Mouse (Mus musculus) myocyte (in vitro differentiated cells): Measurements from ENCODE around the gene Dtnb. TPM values are rescaled to one million over a fixed set of nuclear protein-coding genes. Genes with fewer than 3 reads are reported as not detected.

Source experiments
- H3K27me3 ChIP-seq: one replicate; pipeline ENCODE4 v1.6.1; 2011; ENCODE audit not compliant: control insufficient read depth, insufficient read depth, insufficient read length
- H3K36me3 ChIP-seq: one replicate; pipeline ENCODE4 v1.6.1; 2011; ENCODE audit not compliant: control insufficient read depth, insufficient read depth
- H3K4me2 ChIP-seq: one replicate; pipeline ENCODE4 v1.6.1; 2011; ENCODE audit warnings: low read depth, control low read depth
- H3K4me3 ChIP-seq: one replicate; pipeline ENCODE4 v1.5.1; 2011; ENCODE audit warnings: mild to moderate bottlenecking, control low read depth, moderate library complexity
- H3K79me2 ChIP-seq: one replicate; pipeline ENCODE4 v1.6.1; 2011; ENCODE audit not compliant: control insufficient read depth, insufficient read depth
- H3ac ChIP-seq: one replicate; pipeline ENCODE4 v1.6.1; 2011; ENCODE audit not compliant: control insufficient read depth, insufficient read length
- CEBPB ChIP-seq: IDR thresholded peaks from 2 replicates; pipeline ENCODE4 v1.6.1; 2011; ENCODE audit warnings: mild to moderate bottlenecking, moderate library complexity; ENCODE audit not compliant: poor library complexity, insufficient read depth, severe bottlenecking
- E2F4 ChIP-seq: IDR thresholded peaks from one replicate; pipeline ENCODE4 v1.6.1; 2011; ENCODE audit warnings: mild to moderate bottlenecking, control low read depth, moderate library complexity; ENCODE audit not compliant: insufficient read depth
- MAX ChIP-seq: IDR thresholded peaks from one replicate; pipeline ENCODE4 v1.6.1; 2011; ENCODE audit warnings: low read depth, mild to moderate bottlenecking, control low read depth
- MYOD1 ChIP-seq, 3 experiments: IDR thresholded peaks; one replicate each; pipeline ENCODE4 v1.6.1; 2011; ENCODE audit warnings: control low read depth in 2 of 3, low read depth in 2 of 3, mild to moderate bottlenecking in 2 of 3, moderate library complexity in 1 of 3; ENCODE audit not compliant: insufficient read length in 2 of 3, control insufficient read depth in 1 of 3
- MYOG ChIP-seq, 3 experiments: IDR thresholded peaks; one replicate each; pipeline ENCODE4 v1.6.1; 2011; ENCODE audit warnings: control low read depth in 2 of 3, low read depth in 2 of 3, mild to moderate bottlenecking in 2 of 3; ENCODE audit not compliant: insufficient read length in 2 of 3, control insufficient read depth in 1 of 3, insufficient read depth in 1 of 3
- POLR2A ChIP-seq: IDR thresholded peaks from one replicate; pipeline ENCODE4 v1.6.1; 2011; ENCODE audit warnings: low read depth, mild to moderate bottlenecking, control low read depth, moderate library complexity; ENCODE audit not compliant: insufficient read length
- POLR2AphosphoS2 ChIP-seq: IDR thresholded peaks from one replicate; pipeline ENCODE4 v1.6.1; 2011; ENCODE audit warnings: low read depth, control low read depth; ENCODE audit not compliant: insufficient read length
- REST ChIP-seq: IDR thresholded peaks from one replicate; pipeline ENCODE4 v1.6.1; 2011; ENCODE audit warnings: mild to moderate bottlenecking, control low read depth, moderate library complexity; ENCODE audit not compliant: insufficient read depth, insufficient read length
- SRF ChIP-seq: IDR thresholded peaks from one replicate; pipeline ENCODE4 v1.6.1; 2011; ENCODE audit warnings: low read depth; ENCODE audit not compliant: control insufficient read depth, insufficient read length
- TCF12 ChIP-seq: IDR thresholded peaks from one replicate; pipeline ENCODE4 v1.6.1; 2011; ENCODE audit warnings: mild to moderate bottlenecking, control low read depth; ENCODE audit not compliant: poor library complexity, insufficient read depth, severe bottlenecking
- TCF3 ChIP-seq: IDR thresholded peaks from one replicate; pipeline ENCODE4 v1.6.1; 2011; ENCODE audit warnings: low read depth, control low read depth; ENCODE audit not compliant: insufficient read length
- USF1 ChIP-seq: IDR thresholded peaks from one replicate; pipeline ENCODE4 v1.6.1; 2011; ENCODE audit warnings: low read depth, mild to moderate bottlenecking, control low read depth, moderate library complexity
- polyA plus RNA-seq: library from polyadenylated mRNA; unstranded; fragments of >200 nt; fragmentation: generic; extraction: Trizol; gene quantifications from one replicate; pipeline ENCODE4 v1.2.1, GENCODE M21; 2012; ENCODE audit warnings: missing spikeins

Gene Dtnb
- polyA plus RNA-seq, 1 experiment = 5.5 TPM

DNA sequence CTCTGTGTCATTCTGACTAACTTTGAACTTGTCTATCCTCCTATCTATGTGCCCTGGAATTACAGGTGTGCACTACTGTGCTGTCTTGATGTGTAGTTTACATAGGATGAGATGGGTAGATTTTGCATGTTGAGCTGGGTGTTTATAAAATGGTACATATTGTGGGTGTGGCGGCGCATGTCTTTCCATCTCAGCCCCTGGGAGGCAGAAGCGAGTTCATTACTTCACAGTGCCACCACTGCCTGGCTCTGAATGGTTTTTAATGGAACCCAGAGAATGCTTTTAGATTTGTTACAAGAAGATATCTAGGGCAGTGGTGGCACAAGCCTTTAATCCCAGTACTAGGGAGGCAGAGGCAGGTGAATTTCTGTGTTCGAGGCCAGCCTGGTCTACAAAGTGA lies 2.5 kb downstream of the Dtnb start:
- Histone ChIP-seq H3K36me3 (no peaks in the 10 kb centered on the region), H3K27me3 (no peaks in the 10 kb centered on the region), H3K4me2 (no peak overlapping the region), H3ac (no peak overlapping the region), H3K79me2 (no peaks in the 10 kb centered on the region), H3K4me3 (no peak overlapping the region)
- TF ChIP-seq USF1 (no peak), MAX (no peak), TCF3 (no peak), CEBPB (no peak)

DNA sequence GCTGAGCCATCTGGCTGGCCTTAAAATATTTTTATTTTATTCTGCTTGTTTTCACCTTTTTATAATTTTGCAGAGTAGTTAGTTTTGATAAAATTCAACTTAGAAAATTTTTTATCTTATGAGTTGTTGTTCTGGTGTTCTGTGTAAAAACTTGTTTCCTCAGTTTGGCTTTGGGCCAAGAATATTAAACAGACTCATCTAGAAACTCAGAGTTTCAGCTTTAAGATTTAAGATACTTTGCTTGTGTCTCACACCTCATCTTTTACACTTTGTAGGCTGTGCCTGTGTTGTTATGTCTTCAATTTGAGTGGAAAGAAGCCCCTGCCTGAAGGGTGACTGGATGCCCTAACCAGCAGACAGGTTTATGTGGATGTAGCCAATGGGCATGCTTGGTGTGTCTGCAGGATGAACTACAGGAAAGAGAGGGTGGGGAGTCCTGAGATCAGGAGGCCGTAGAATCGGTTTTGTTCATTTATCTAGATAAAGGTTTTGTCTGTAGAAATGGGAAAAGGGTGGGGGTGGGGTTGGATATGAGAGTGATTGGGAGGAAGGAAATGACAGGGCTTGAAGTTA lies 7.9 kb downstream of the Dtnb start:
- no peaks in the 10 kb centered on the region for H3K27me3 ChIP-seq
- H3K4me2 ChIP-seq = no peak overlapping the region
- TF ChIP-seq CEBPB = no peak
- no peak for TF ChIP-seq MYOD1 (IDR thresholded peaks at IDR 0.05; ENCODE audit: control insufficient read depth in 1 of 3, insufficient read length in 2 of 3, low read depth in 2 of 3)
- no peak for TF ChIP-seq POLR2A
- no peak for TF ChIP-seq TCF12
- TF ChIP-seq MYOG (IDR thresholded peaks at IDR 0.05; ENCODE audit: control insufficient read depth in 1 of 3, insufficient read depth in 1 of 3, insufficient read length in 2 of 3, low read depth in 2 of 3) = no peak
- no peak for TF ChIP-seq SRF
- TF ChIP-seq REST = no peak
- TF ChIP-seq MAX = no peak
- TF ChIP-seq TCF3 = no peak
- no peak for TF ChIP-seq E2F4
- H3K36me3 ChIP-seq = no peaks in the 10 kb centered on the region
- no peaks in the 10 kb centered on the region for H3K79me2 ChIP-seq
- H3ac ChIP-seq = no peak overlapping the region
- no peak overlapping the region for H3K4me3 ChIP-seq

DNA sequence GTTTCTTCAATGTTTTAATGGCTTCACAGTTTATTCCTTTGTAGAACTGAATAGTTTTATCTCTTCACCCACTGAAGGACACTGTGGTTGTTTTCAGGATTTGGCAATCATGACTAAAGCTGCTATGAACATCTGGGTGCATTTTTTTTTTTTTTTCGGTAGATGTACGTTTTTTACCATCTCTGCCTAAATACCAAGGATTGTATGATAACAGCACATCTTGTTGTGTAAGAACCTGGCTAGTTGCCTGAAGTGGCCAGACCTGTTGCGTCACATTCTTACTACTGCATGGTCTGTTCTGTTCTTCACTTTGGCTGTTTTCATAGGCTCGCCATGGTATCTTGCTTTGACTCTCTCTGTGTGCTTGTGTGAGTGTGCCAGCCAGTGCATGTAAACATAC lies 10.4 kb downstream of the Dtnb start:
- TF ChIP-seq CEBPB = peak; percentile 69
- TF ChIP-seq MYOG (IDR thresholded peaks at IDR 0.05; ENCODE audit: control insufficient read depth in 1 of 3, insufficient read depth in 1 of 3, insufficient read length in 2 of 3, low read depth in 2 of 3) = no peak
- TF ChIP-seq MAX = no peak
- no peak for TF ChIP-seq E2F4
- no peak for TF ChIP-seq POLR2AphosphoS2
- TF ChIP-seq SRF = no peak
- no peak for TF ChIP-seq TCF12
- Histone ChIP-seq H3K36me3 (no peaks in the 10 kb centered on the region), H3K4me2 (no peak overlapping the region), H3ac (no peak overlapping the region), H3K27me3 (no peaks in the 10 kb centered on the region), H3K79me2 (no peaks in the 10 kb centered on the region), H3K4me3 (no peak overlapping the region)

DNA sequence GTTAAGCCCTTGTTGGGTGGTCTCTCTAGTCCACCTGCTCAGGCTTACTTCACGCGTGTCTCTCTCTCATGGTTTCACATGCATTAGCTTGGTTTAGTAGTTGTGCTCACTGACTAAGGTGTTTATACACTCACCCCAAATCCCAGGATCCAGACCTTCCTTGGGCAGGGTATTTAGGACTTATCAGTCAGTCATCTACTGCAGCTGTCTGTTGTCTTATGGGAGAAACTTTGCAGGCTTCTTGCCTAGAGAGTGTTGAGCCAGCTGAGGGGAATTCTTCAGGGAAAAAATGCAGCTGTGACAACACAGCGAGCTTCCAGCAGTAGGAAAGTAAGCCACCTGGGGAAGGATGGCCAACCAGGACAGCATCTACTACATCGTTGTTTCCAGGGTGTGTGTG lies 13.3 kb downstream of the Dtnb start:
- TF ChIP-seq POLR2A (no peak), CEBPB (no peak)
- Histone ChIP-seq H3K4me3 (no peak overlapping the region), H3K79me2 (no peaks in the 10 kb centered on the region), H3ac (no peak overlapping the region), H3K4me2 (no peak overlapping the region), H3K27me3 (no peaks in the 10 kb centered on the region), H3K36me3 (no peaks in the 10 kb centered on the region)

DNA sequence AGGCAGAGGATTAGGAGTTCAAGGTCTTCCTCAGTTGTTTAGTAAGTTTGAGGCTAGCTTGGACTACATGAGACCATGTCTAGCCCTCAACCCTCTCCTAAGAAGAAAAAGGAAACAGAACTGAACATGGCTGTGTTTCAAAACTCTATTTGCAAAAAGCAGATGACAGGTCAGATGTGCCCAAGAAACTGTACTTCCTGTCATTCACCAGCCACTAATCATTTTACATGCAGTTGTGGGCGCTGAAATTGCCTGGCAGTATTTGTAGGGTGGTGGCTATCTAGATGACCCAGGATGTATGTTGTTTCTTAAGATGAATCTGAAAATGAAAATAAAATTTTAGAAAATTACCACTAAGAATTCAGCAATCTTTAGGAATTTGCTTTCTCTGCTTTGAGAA lies 14.8 kb downstream of the Dtnb start:
- Histone ChIP-seq H3K4me2 (no peak overlapping the region), H3K4me3 (no peak overlapping the region), H3ac (no peak overlapping the region), H3K27me3 (no peaks in the 10 kb centered on the region), H3K79me2 (no peaks in the 10 kb centered on the region), H3K36me3 (no peaks in the 10 kb centered on the region)
- no peak for TF ChIP-seq REST
- TF ChIP-seq MYOD1 (IDR thresholded peaks at IDR 0.05; ENCODE audit: control insufficient read depth in 1 of 3, insufficient read length in 2 of 3, low read depth in 2 of 3) = no peak
- no peak for TF ChIP-seq USF1
- no peak for TF ChIP-seq POLR2AphosphoS2
- TF ChIP-seq TCF3 = no peak
- no peak for TF ChIP-seq MAX

DNA sequence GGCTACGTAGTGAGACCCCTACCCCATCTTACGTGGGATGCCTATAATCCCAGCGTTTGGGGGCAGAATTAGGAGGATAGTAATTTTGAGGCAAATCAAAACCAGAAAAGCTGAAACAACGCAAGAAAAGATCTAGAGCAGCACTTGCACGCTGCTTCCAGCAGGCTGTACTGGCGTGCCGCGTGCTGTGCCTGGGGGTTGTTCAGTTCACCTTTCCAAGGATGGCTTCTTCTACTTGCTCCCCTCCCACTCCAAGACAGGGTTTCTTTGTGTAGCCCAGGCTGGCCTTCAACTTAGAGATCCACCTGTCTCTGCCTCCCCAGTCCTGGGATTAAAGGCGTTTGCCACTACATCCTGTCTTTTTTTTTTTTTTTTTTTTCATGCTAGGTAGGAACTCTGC lies 17.9 kb downstream of the Dtnb start:
- no peaks in the 10 kb centered on the region for H3K79me2 ChIP-seq
- H3K4me2 ChIP-seq = no peak overlapping the region
- no peak overlapping the region for H3ac ChIP-seq
- no peaks in the 10 kb centered on the region for H3K27me3 ChIP-seq
- no peak overlapping the region for H3K4me3 ChIP-seq
- TF ChIP-seq E2F4 (no peak), USF1 (no peak), POLR2A (no peak), POLR2AphosphoS2 (no peak), MYOD1 (IDR thresholded peaks at IDR 0.05; ENCODE audit: control insufficient read depth in 1 of 3, insufficient read length in 2 of 3, low read depth in 2 of 3) (no peak), TCF12 (no peak), MYOG (IDR thresholded peaks at IDR 0.05; ENCODE audit: control insufficient read depth in 1 of 3, insufficient read depth in 1 of 3, insufficient read length in 2 of 3, low read depth in 2 of 3) (no peak), REST (no peak), CEBPB (no peak), MAX (no peak), SRF (no peak), TCF3 (no peak)
- no peaks in the 10 kb centered on the region for H3K36me3 ChIP-seq
